Mouse (Mus musculus) liver (tissue): ENCODE results near the gene Pdzd2.
"Not testable (repeated sequence)": the region's sequence is repeated elsewhere in the genome, so short reads cannot be mapped to it uniquely, and the experiment has no call there.

Experiments
- DNase-seq: peaks from one replicate; pipeline ENCODE4 v3.0.0-alpha.2; 2020; ENCODE audit warnings: mixed read lengths

The Pdzd2 gene

GRCm38 (mm10) chr15:12368850-12369249 lies 370.9 kb downstream of the Pdzd2 start:
- no peak for DNase-seq

GRCm38 (mm10) chr15:12368357-12368756 lies 371.4 kb downstream of the Pdzd2 start:
- DNase-seq = no peak

GRCm38 (mm10) chr15:12367306-12368080 lies 372.2 kb downstream of the Pdzd2 start:
- DNase-seq = peak; percentile 85

GRCm38 (mm10) chr15:12366580-12367305 lies 373.0 kb downstream of the Pdzd2 start:
- DNase-seq = not testable (repeated sequence)

GRCm38 (mm10) chr15:12366072-12366469 lies 373.7 kb downstream of the Pdzd2 start:
- no peak for DNase-seq

GRCm38 (mm10) chr15:12365416-12366071 lies 374.2 kb downstream of the Pdzd2 start:
- no peak for DNase-seq

- no peak for DNase-seq
Observed at GRCm38 (mm10) chr15:12364096-12364495, 375.6 kb downstream of the Pdzd2 start.

- no peak for DNase-seq
Observed at GRCm38 (mm10) chr15:12362701-12363040, 377.1 kb downstream of the Pdzd2 start.

GRCm38 (mm10) chr15:12362001-12362700 lies 377.6 kb downstream of the Pdzd2 start:
- no peak for DNase-seq

GRCm38 (mm10) chr15:12360519-12361212 lies 379.1 kb downstream of the Pdzd2 start:
- no peak for DNase-seq

- no peak for DNase-seq
Observed at GRCm38 (mm10) chr15:12358384-12358783, 381.3 kb downstream of the Pdzd2 start.

GRCm38 (mm10) chr15:12357459-12357858 lies 382.3 kb downstream of the Pdzd2 start:
- DNase-seq = no peak

- no peak for DNase-seq
Observed at GRCm38 (mm10) chr15:12355907-12356306, 383.8 kb downstream of the Pdzd2 start.

- no peak for DNase-seq
Observed at GRCm38 (mm10) chr15:12355261-12355660, 384.5 kb downstream of the Pdzd2 start.

- DNase-seq = no peak
Observed at GRCm38 (mm10) chr15:12354281-12354810, 385.4 kb downstream of the Pdzd2 start.

- no peak for DNase-seq
Observed at GRCm38 (mm10) chr15:12351470-12351869, 388.3 kb downstream of the Pdzd2 start.

- no peak for DNase-seq
Observed at GRCm38 (mm10) chr15:12349840-12350239, 389.9 kb downstream of the Pdzd2 start.

- no peak for DNase-seq
Observed at GRCm38 (mm10) chr15:12348950-12349349, 390.8 kb downstream of the Pdzd2 start.

GRCm38 (mm10) chr15:12346916-12347315 lies 392.8 kb downstream of the Pdzd2 start:
- DNase-seq = no peak

- peak; percentile 49 for DNase-seq
Observed at GRCm38 (mm10) chr15:12341401-12341758, 398.3 kb downstream of the Pdzd2 start.

GRCm38 (mm10) chr15:12340536-12341400 lies 399.0 kb downstream of the Pdzd2 start:
- peak; percentile 58 for DNase-seq
